Mouse (Mus musculus) C2C12 (cell line): ENCODE measurements around the gene Med11. TPM values are rescaled to one million over a fixed set of nuclear protein-coding genes. Genes with fewer than 3 reads are reported as not detected.
A peak's percentile ranks its signal among the peaks of the same experiment; 100 is the strongest.
"Not testable (repeated sequence)": the region's sequence is repeated elsewhere in the genome, so short reads cannot be mapped to it uniquely, and the experiment has no call there.

Experiments used
- H3K27me3 ChIP-seq: one replicate; pipeline ENCODE4 v1.6.1; 2011; ENCODE audit not compliant: control insufficient read depth, insufficient read depth, insufficient read length
- H3K36me3 ChIP-seq: one replicate; pipeline ENCODE4 v1.6.1; 2011; ENCODE audit not compliant: control insufficient read depth, insufficient read depth
- H3K4me3 ChIP-seq: one replicate; pipeline ENCODE4 v1.5.1; 2011; ENCODE audit warnings: mild to moderate bottlenecking, control low read depth; ENCODE audit not compliant: poor library complexity, insufficient read depth, severe bottlenecking
- H3K79me2 ChIP-seq: one replicate; pipeline ENCODE4 v1.6.1; 2011; ENCODE audit not compliant: control insufficient read depth, insufficient read depth
- H3K79me3 ChIP-seq: one replicate; pipeline ENCODE4 v1.6.1; 2011; ENCODE audit warnings: low read depth, control low read depth
- H3ac ChIP-seq: one replicate; pipeline ENCODE3; 2011; ENCODE audit warnings: low read depth; ENCODE audit not compliant: control insufficient read depth, insufficient read length
- CEBPB ChIP-seq: IDR thresholded peaks from one replicate; pipeline ENCODE4 v1.6.1; 2011; ENCODE audit warnings: low read depth, mild to moderate bottlenecking, control low read depth, moderate library complexity
- CTCF ChIP-seq: IDR thresholded peaks from one replicate; pipeline ENCODE4 v1.5.1; 2011; ENCODE audit not compliant: control insufficient read depth, insufficient read depth, insufficient read length
- FOSL1 ChIP-seq: IDR thresholded peaks from one replicate; pipeline ENCODE4 v1.8.0; 2011; ENCODE audit warnings: mild to moderate bottlenecking, low read length; ENCODE audit not compliant: poor library complexity, insufficient read depth, severe bottlenecking
- MAX ChIP-seq: IDR thresholded peaks from one replicate; pipeline ENCODE4 v1.6.1; 2011; ENCODE audit warnings: mild to moderate bottlenecking, control low read depth
- MYOD1 ChIP-seq: IDR thresholded peaks from one replicate; pipeline ENCODE4 v1.6.1; 2011; ENCODE audit warnings: low read depth; ENCODE audit not compliant: control insufficient read depth, insufficient read length
- MYOG ChIP-seq: IDR thresholded peaks from one replicate; pipeline ENCODE4 v1.6.1; 2011; ENCODE audit not compliant: control insufficient read depth, insufficient read length; ENCODE audit errors: extremely low read depth
- USF1 ChIP-seq: IDR thresholded peaks from one replicate; pipeline ENCODE4 v1.6.1; 2011; ENCODE audit warnings: low read depth, mild to moderate bottlenecking, control low read depth, moderate library complexity
- polyA plus RNA-seq: library from polyadenylated mRNA; unstranded; fragments of >200 nt; fragmentation: generic; extraction: Trizol; gene quantifications from one replicate; pipeline ENCODE4 v1.2.1, GENCODE M21; 2012; ENCODE audit warnings: missing spikeins

Gene Med11
- polyA plus RNA-seq, 1 experiment = 46.2 TPM

GRCm38 (mm10) chr11:70465824-70466223 is 14.1 kb downstream of the Med11 start:
- Histone ChIP-seq H3K79me3 (no peaks in the 10 kb centered on the region), H3ac (no peak overlapping the region), H3K4me3 (no peak overlapping the region), H3K79me2 (no peaks in the 10 kb centered on the region), H3K36me3 (no peaks in the 10 kb centered on the region), H3K27me3 (no peaks in the 10 kb centered on the region)
- TF ChIP-seq MYOG = no peak
- TF ChIP-seq USF1 = no peak
- TF ChIP-seq CEBPB = no peak
- no peak for TF ChIP-seq FOSL1
- no peak for TF ChIP-seq MYOD1
- no peak for TF ChIP-seq MAX
- no peak for TF ChIP-seq CTCF

DNA sequence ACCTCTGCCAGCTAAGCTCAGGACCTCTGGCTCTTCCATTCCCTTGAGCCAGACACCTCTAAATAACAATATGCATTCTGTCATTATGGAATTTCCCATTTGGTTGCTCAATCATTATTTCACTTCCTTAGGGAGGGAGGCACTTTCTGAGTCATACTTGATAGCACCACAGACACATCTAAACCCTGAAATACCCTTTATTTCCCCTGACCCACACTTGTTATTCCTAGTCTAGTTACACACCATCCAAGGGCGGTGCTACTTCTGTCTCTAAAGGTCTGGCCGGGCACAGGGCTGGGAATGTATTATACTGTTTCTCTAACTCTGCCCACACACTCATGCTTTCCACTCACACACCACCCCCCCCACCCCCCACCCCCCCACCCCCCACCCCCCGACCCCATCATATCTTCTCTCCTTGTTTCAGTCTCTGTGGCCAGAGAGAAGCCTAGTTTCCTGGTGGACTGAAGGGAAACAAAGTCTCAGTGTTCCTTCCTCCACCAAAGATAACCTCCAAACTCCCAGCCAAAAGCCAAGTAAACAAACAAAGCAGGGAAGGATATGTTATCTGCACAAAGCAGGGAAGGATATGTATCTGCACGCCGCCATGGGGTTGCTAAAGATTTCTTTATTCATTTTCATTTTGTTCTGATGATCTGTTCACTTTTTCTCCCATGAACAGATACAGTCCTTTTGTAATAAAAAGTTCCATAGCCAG is 16.3 kb downstream of the Med11 start:
- Histone ChIP-seq H3K4me3 (no peak overlapping the region), H3K79me3 (no peaks in the 10 kb centered on the region), H3ac (no peak overlapping the region), H3K79me2 (no peaks in the 10 kb centered on the region), H3K27me3 (no peaks in the 10 kb centered on the region), H3K36me3 (no peaks in the 10 kb centered on the region)
- TF ChIP-seq CTCF = no peak
- peak; percentile 96 for TF ChIP-seq CEBPB
- no peak for TF ChIP-seq MYOD1
- no peak for TF ChIP-seq MAX
- TF ChIP-seq USF1 = no peak
- TF ChIP-seq MYOG = no peak

GRCm38 (mm10) chr11:70469764-70470163 is 18.0 kb downstream of the Med11 start:
- no peak for TF ChIP-seq CTCF
- TF ChIP-seq CEBPB = no peak
- TF ChIP-seq MYOG = no peak
- no peak for TF ChIP-seq FOSL1
- no peak for TF ChIP-seq USF1
- no peak for TF ChIP-seq MAX
- no peak for TF ChIP-seq MYOD1
- no peaks in the 10 kb centered on the region for H3K27me3 ChIP-seq
- no peaks in the 10 kb centered on the region for H3K79me2 ChIP-seq

GRCm38 (mm10) chr11:70472716-70473115 is 21.0 kb downstream of the Med11 start:
- Histone ChIP-seq H3K79me2 (no peaks in the 10 kb centered on the region), H3K27me3 (no peaks in the 10 kb centered on the region)

More at GRCm38 (mm10) chr11:70469764-70470163, 18.0 kb downstream of the Med11 start:
- H3K36me3 ChIP-seq = no peaks in the 10 kb centered on the region
- no peak overlapping the region for H3K4me3 ChIP-seq
- no peak overlapping the region for H3ac ChIP-seq
- H3K79me3 ChIP-seq = no peaks in the 10 kb centered on the region

DNA sequence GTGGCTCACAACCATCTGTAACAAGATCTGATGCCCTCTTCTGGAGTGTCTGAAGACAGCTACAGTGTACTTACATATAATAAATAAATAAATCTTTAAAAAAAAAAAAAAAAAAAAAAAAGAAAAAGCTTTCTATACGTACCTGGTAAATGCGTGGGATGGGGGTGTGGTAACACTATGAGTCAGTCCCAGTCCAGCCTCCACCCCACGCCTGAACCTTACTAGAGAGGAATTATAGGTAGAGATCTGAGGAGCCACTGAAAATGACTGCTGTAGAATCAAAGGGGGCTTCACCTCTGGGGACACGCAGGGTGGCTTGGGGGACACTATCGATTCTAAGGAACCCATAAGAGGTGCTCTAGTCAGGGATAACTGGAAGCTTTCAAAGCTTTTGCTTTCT is 21.6 kb downstream of the Med11 start:
- H3K79me2 ChIP-seq, H3K27me3 ChIP-seq, H3K79me3 ChIP-seq, H3K36me3 ChIP-seq, H3ac ChIP-seq, H3K4me3 ChIP-seq: not testable (repeated sequence)

More at GRCm38 (mm10) chr11:70472716-70473115, 21.0 kb downstream of the Med11 start:
- Histone ChIP-seq H3ac (no peak overlapping the region), H3K79me3 (no peaks in the 10 kb centered on the region), H3K36me3 (no peaks in the 10 kb centered on the region), H3K4me3 (no peak overlapping the region)
- no peak for TF ChIP-seq MAX
- TF ChIP-seq MYOG = no peak

- TF ChIP-seq MAX (no peak), CTCF (no peak), USF1 (no peak), FOSL1 (no peak), CEBPB (no peak), MYOG (no peak), MYOD1 (no peak)
- Histone ChIP-seq H3K27me3 (no peaks in the 10 kb centered on the region), H3ac (no peak overlapping the region), H3K36me3 (no peaks in the 10 kb centered on the region), H3K79me3 (no peaks in the 10 kb centered on the region), H3K4me3 (no peak overlapping the region), H3K79me2 (no peaks in the 10 kb centered on the region)
Observed at GRCm38 (mm10) chr11:70474872-70475534, 23.3 kb downstream of the Med11 start.
